Mouse (Mus musculus): ENCODE measurements around the gene Irf6.

The Irf6 gene

GRCm38 (mm10) chr1:193157111-193157492 is 4.2 kb downstream of the Irf6 start:
- peak; percentile 25 to 35 for DNase-seq

GRCm38 (mm10) chr1:193159163-193159562 is 6.3 kb downstream of the Irf6 start:
- no peak for DNase-seq

- DNase-seq = no peak
Measured at GRCm38 (mm10) chr1:193159613-193160012, 6.7 kb downstream of the Irf6 start.

GRCm38 (mm10) chr1:193160317-193161032 is 7.6 kb downstream of the Irf6 start:
- DNase-seq = peak; percentile 18 to 32

GRCm38 (mm10) chr1:193167746-193168145 is 14.8 kb downstream of the Irf6 start, which contains the start of gene A130010J15Rik:
Gene A130010J15Rik (plus strand): TSS chr1:193168046.
- no peak for DNase-seq

GRCm38 (mm10) chr1:193169228-193169627 is 16.3 kb downstream of the Irf6 start:
- DNase-seq = no peak

- DNase-seq = peak in 1 of 2 experiments; percentile 19
Measured at GRCm38 (mm10) chr1:193169856-193170255, 16.9 kb downstream of the Irf6 start.

GRCm38 (mm10) chr1:193172991-193173809 is 20.3 kb downstream of the Irf6 start:
- peak; percentile 98 for DNase-seq

GRCm38 (mm10) chr1:193173810-193174129 is 20.9 kb downstream of the Irf6 start:
- no peak for DNase-seq

- peak in 1 of 2 experiments; percentile 10 for DNase-seq
Measured at GRCm38 (mm10) chr1:193174143-193174733, 21.3 kb downstream of the Irf6 start.

- no peak for DNase-seq
Measured at GRCm38 (mm10) chr1:193181104-193181503, 28.2 kb downstream of the Irf6 start.

GRCm38 (mm10) chr1:193188257-193188656 is 35.3 kb downstream of the Irf6 start:
- no peak for DNase-seq

GRCm38 (mm10) chr1:193189151-193189621 is 36.3 kb downstream of the Irf6 start:
- DNase-seq = peak; percentile 14 to 27

GRCm38 (mm10) chr1:193189771-193190170 is 36.9 kb downstream of the Irf6 start:
- DNase-seq = no peak

GRCm38 (mm10) chr1:193191675-193192283 is 38.9 kb downstream of the Irf6 start:
- peak; percentile 25 to 38 for DNase-seq

GRCm38 (mm10) chr1:193194416-193195140 is 41.7 kb downstream of the Irf6 start:
- peak; percentile 93 for DNase-seq

- peak; percentile 47 to 54 for DNase-seq
Measured at GRCm38 (mm10) chr1:193195169-193195810, 42.4 kb downstream of the Irf6 start.

- peak; percentile 64 to 67 for DNase-seq
Measured at GRCm38 (mm10) chr1:193197494-193198205, 44.7 kb downstream of the Irf6 start.

GRCm38 (mm10) chr1:193198312-193198711 is 45.4 kb downstream of the Irf6 start:
- no peak for DNase-seq

- no peak for DNase-seq
Measured at GRCm38 (mm10) chr1:193200640-193201382, 47.9 kb downstream of the Irf6 start.

All from cerebellum, postnatal 10 days (tissue).